Mouse (Mus musculus): ENCODE results near the gene Gm11569.
"Not testable (repeated sequence)": the region's sequence is repeated elsewhere in the genome, so short reads cannot be mapped to it uniquely, and the experiment has no call there.

Gene Gm11569

DNA sequence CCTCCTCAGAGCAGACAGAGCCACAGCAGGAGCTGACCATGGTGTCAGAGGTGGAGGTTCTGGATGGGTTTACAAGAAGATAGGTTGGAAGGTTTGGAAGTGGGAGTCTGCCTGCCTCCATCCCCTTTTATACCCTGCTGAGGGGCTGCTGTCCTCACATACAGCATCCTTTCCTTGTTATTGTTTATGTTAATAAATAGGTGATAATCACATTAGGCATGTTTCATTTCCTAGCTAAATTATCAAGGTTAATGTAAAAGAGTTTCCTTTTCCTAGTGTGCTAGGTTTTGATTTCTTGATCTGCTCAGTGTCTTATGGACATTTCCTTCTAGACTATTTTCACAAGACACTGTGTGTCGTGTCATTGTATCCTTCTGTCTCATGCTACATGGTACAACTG, at the start of gene Gm11569:
Gene Gm11569 (minus strand): TSS at position 101 of the 400 bp plus-strand sequence.
- not testable (repeated sequence) for DNase-seq (ENCODE audit: low read depth, low spot score)

DNA sequence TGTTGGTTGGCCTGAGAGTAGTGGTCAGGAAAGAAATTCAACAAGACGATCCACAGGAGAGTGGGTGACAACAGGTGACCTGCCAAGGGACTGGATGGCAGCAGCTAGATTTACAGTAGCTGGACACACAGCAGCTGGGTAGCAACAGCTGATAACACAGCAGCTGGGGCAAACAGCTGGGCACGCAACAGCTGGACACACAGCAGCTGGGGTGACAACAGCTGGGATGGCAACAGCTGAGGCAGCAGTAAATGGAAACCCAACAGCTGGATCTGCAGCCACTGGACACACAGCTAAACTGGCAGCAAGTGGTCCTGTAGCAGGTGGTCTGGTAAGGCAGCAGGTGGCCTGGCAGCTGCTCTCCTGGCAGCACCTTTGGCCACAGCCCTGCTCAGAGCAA, 48.0 kb upstream of the Gm11569 start:
- no peak for DNase-seq (ENCODE audit: low read depth, low spot score)

DNA sequence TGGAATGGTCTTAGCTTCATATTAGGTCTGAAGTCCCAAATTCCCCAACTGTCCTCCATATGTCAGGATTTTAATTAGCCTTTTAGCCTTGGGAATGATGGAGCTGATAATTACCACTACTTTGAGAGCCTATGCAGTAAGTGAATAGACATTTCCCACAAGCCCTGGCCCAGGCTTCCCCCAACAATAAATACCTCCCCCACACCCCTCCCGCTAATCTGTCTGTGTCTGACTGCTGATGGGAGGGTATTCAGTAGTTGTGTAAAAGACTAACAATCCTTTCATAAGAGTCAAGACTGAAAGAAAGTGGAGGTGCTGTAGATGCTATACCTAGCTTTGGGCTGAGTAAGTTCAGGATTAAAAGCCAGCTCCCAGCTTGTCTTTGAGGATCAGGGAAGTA, 43.5 kb upstream of the Gm11569 start:
- no peak for DNase-seq (ENCODE audit: low read depth, low spot score)

DNA sequence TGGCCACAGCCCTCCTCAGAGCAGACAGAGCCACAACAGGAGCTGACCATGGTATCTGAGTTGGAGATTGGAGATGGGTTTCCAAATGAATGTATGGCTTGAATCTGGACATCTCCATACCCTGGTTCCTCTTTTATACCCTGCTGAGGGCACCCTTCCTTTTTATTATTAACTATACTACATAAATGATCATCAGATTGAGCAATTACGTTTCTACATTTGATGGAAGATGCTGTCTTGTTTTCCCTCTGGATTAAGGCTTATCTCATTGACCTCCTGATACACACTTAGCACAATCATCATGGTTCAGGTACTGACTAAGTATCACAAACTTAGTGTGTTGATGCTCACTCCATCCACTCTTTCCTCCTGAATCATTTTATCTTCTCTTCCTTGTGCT, 39.2 kb upstream of the Gm11569 start, which contains the start of gene 2300003K06Rik:
Gene 2300003K06Rik (minus strand): TSS at position 101 of the 400 bp plus-strand sequence.
- no peak for DNase-seq (ENCODE audit: low read depth, low spot score)

DNA sequence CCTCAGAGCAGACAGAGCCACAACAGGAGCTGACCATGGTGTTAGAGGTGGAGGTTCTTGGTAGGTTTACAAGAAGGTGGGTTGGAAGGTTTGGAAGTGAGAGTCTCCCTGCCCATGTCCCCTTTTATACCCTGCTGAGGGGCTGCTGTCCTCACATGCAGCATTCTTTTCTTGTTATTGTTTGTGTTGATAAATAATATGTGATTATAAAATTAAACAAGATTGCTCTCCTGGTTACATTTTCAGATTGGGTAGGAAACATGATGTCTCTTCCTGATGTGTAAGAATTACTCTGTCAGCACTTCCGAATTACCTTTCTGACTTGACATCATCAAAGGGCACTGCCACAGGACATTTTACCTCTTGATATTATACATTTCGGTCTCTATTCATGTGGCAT, 16.8 kb upstream of the Gm11569 start, which contains the start of gene Gm11564:
Gene Gm11564 (minus strand): TSS at position 101 of the 400 bp plus-strand sequence.
- not testable (repeated sequence) for DNase-seq (ENCODE audit: low read depth, low spot score)

DNA sequence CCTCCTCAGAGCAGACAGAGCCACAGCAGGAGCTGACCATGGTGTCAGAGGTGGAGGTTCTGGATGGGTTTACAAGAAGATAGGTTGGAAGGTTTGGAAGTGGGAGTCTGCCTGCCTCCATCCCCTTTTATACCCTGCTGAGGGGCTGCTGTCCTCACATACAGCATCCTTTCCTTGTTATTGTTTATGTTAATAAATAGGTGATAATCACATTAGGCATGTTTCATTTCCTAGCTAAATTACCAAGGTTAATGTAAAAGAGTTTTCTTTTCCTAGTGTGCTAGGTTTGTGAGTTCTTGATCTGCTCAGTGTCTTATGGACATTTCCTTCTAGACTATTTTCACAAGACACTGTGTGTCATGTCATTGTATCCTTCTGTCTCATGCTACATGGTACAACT, 11.1 kb upstream of the Gm11569 start, which contains the start of gene Krtap4-13:
Gene Krtap4-13 (minus strand): TSS at position 101 of the 400 bp plus-strand sequence.
- not testable (repeated sequence) for DNase-seq (ENCODE audit: low read depth, low spot score)

DNA sequence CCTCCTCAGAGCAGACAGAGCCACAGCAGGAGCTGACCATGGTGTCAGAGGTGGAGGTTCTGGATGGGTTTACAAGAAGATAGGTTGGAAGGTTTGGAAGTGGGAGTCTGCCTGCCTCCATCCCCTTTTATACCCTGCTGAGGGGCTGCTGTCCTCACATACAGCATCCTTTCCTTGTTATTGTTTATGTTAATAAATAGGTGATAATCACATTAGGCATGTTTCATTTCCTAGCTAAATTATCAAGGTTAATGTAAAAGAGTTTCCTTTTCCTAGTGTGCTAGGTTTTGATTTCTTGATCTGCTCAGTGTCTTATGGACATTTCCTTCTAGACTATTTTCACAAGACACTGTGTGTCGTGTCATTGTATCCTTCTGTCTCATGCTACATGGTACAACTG, 5.6 kb upstream of the Gm11569 start, which contains the start of gene Gm11554:
Gene Gm11554 (minus strand): TSS at position 101 of the 400 bp plus-strand sequence.
- DNase-seq (ENCODE audit: low read depth, low spot score) = not testable (repeated sequence)

DNA sequence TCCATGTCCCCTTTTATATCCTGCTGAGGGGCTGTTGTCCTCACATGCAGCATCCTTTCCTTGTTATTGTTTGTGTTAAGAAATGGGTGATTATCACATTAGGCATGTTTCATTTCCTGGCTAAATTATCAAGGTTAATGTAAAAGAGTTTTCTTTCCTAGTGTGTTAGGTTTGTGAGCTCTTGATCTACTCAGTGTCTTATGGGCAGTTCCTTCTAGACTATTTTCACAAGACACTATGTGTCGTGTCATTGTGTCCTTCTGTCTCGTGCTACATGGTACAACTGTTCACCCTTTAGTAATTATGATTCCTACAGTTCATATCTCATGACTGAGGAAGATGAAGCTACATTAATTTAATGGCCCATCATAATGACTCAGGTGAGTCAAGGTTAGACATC, 5.4 kb downstream of the Gm11569 start, which contains the start of gene Gm11596:
Gene Gm11596 (minus strand): TSS at position 101 of the 400 bp plus-strand sequence.
- DNase-seq (ENCODE audit: low read depth, low spot score) = no peak

DNA sequence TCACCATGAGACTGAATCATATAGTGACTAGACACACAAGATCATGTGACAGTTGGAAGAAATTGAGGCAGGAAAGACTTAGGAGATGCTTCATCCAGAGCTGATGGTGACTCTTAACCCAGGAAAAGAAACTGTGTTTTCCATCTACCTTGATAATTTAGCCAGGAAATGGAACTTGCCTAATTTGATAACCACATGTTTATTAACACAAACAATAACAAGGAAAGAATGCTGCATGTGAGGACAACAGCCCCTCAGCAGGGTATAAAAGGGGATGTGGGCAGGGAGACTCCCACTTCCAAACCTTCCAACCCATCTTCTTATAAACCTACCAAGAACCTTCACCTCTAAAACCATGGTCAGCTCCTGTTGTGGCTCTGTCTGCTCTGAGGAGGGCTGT, 13.8 kb downstream of the Gm11569 start, which contains the start of gene Krtap4-9:
Gene Krtap4-9 (plus strand): TSS at position 301 of the 400 bp plus-strand sequence.
- not testable (repeated sequence) for DNase-seq (ENCODE audit: low read depth, low spot score)

DNA sequence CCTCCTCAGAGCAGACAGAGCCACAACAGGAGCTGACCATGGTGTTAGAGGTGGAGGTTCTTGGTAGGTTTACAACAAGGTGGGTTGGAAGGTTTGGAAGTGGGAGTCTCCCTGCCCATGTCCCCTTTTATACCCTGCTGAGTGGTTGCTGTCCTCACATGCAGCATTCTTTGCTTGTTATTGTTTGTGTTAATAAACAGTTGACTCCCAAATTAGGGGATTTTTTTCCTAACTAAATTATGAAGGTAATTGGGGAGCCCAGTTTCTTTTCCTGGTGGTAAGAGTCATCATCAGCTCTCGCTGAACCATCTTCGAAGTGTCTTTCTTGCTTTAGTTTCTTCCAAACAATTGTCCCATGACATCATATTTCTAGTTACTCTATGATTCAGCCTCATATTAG, 18.1 kb downstream of the Gm11569 start, which contains the start of gene Krtap4-8:
Gene Krtap4-8 (minus strand): TSS at position 101 of the 400 bp plus-strand sequence.
- no peak for DNase-seq (ENCODE audit: low read depth, low spot score)

DNA sequence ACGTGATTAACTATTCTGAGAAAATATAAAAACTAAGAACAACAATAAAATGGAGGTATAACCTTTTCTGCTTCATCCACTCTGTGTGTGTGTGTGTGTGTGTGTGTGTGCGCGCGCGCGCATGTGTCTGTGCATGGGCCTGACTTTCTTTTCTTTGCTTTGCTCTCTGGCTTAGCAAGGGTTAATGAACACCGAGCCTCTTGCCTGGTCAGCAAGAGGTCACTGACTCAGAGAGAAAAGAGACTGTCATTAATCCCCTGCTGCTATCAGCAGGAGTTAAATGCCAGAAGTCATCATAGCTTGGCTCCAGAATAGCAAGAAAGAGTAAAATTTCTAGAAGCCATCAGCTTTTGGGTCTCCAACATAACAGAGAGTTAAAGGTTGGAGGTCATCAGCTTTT, 20.3 kb downstream of the Gm11569 start:
- peak; percentile 47 for DNase-seq (ENCODE audit: low read depth, low spot score)

DNA sequence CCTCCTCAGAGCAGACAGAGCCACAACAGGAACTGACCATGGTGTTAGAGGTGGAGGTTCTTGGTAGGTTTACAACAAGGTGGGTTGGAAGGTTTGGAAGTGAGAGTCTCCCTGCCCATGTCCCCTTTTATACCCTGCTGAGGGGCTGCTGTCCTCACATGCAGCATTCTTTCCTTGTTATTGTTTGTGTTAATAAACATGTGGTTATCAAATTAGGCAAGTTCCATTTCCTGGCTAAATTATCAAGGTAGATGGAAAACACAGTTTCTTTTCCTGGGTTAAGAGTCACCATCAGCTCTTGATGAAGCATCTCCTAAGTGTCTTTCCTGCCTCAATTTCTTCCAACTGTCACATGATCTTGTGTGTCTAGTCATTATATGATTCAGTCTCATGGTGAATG, 25.9 kb downstream of the Gm11569 start, which contains the start of gene Gm11595:
Gene Gm11595 (minus strand): TSS at position 101 of the 400 bp plus-strand sequence.
- not testable (repeated sequence) for DNase-seq (ENCODE audit: low read depth, low spot score)

DNA sequence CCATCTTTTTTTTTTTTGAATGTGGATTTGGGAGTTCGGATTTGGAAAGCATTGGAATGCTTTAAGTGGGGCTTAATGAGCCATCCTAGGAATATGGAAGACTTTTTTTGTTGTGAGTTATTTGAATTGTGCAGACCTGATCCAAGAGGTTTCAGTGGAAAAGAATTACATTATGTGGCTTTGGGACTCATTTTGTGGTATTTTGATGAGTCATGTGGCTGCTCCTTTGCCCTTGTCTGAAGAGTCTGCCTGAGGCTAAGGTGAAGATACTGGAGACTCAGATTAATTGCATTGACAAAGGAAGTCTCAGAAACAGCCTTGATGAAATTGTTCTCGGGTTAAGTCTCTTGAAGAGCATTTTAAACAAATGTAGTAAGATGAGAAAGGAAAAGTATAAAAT, 30.3 kb downstream of the Gm11569 start:
- no peak for DNase-seq (ENCODE audit: low read depth, low spot score)

DNA sequence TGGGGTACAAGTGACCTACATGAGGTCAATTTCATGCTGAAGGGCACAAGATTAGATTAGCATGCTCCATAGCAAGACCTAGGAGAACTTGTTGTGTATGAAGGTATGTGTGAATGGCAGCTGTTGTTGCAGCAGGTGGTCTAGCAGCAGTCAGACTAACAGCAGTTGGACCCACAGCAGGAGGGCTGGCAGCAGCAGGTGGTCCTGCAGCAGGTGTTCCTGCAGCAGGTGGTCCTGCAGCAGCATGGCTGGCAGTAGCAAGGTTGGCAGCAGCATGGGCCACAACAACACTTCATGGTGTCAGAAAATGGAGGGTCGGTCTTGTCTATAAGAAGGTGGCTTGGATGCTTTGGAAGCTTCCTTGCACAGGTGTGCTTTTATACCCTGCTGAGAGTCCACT, 39.9 kb downstream of the Gm11569 start:
- DNase-seq (ENCODE audit: low read depth, low spot score) = no peak

Data from mesoderm, embryonic 11.5 days (tissue).